Mouse (Mus musculus) forebrain, embryonic 14.5 days (tissue): ENCODE results near the gene Zbtb3. TPM values are rescaled to one million over a fixed set of nuclear protein-coding genes. Genes with fewer than 3 reads are reported as not detected.
A peak's percentile ranks its signal among the peaks of the same experiment; 100 is the strongest.

Experiments
- ATAC-seq: fragments of 200-750 bp; cut with Nextera tagmentation; 2 replicates; pipeline ENCODE4 v1.8.0; 2017; ENCODE audit warnings: mild to moderate bottlenecking, moderate library complexity
- DNase-seq: peaks from one replicate; pipeline ENCODE4 v3.0.0-alpha.2; 2015; ENCODE audit warnings: low spot score
- H3K27ac ChIP-seq: fragments of 300-500 bp; sonication (generic); 2 replicates; pipeline ENCODE4 v1.5.1; 2014; ENCODE audit warnings: low read depth, mild to moderate bottlenecking, control low read depth, low read length, moderate library complexity
- H3K27me3 ChIP-seq: fragments of 300-500 bp; sonication (generic); replicated peaks from 2 replicates; pipeline ENCODE4 v1.6.1; 2014; ENCODE audit warnings: low read length, control low read depth, mixed read lengths; ENCODE audit not compliant: control insufficient read depth, insufficient read depth
- H3K36me3 ChIP-seq: fragments of 300-500 bp; sonication (generic); 2 replicates; pipeline ENCODE4 v1.6.1; 2014; ENCODE audit warnings: low read length, control low read depth; ENCODE audit not compliant: control insufficient read depth, insufficient read depth
- H3K4me1 ChIP-seq: fragments of 300-500 bp; sonication (generic); 2 replicates; pipeline ENCODE4 v1.6.1; 2014; ENCODE audit warnings: antibody characterized with exemption, low read length, control low read depth; ENCODE audit not compliant: control insufficient read depth, insufficient read depth
- H3K4me2 ChIP-seq: fragments of 300-500 bp; sonication (generic); 2 replicates; pipeline ENCODE4 v1.6.1; 2014; ENCODE audit warnings: mild to moderate bottlenecking, control low read depth, low read length
- H3K4me3 ChIP-seq: fragments of 300-500 bp; sonication (generic); 2 replicates; pipeline ENCODE4 v1.5.1; 2014; ENCODE audit warnings: low read depth, low read length, control low read depth
- H3K9ac ChIP-seq: fragments of 300-500 bp; sonication (generic); 2 replicates; pipeline ENCODE4 v1.6.1; 2014; ENCODE audit warnings: mild to moderate bottlenecking, low read length, control low read depth, moderate library complexity
- H3K9me3 ChIP-seq: fragments of 300-500 bp; sonication (generic); replicated peaks from 2 replicates; pipeline ENCODE4 v1.6.1; 2016; ENCODE audit warnings: low read length, control low read depth, mixed read lengths; ENCODE audit not compliant: control insufficient read depth
- WGBS: fragments of 180-500 bp; shearing (Covaris S2); extraction: QIAGEN DNeasy Blood & Tissue Kit; methylation state at CpG from one replicate; pipeline ENCODE4 v1.1.7; 2014; 5-methylcytosine and 5-hydroxymethylcytosine counted together
- polyA plus RNA-seq: library from polyadenylated mRNA; unstranded; fragments of >200 nt; fragmentation: Nextera tagmentation; extraction: Ambion mirVana; gene quantifications from 2 replicates; pipeline ENCODE4 v1.2.1, GENCODE M21; 2014

Zbtb3 gene
- polyA plus RNA-seq, 1 experiment from 2014 or later, result 9.7 TPM

- H3K4me1 ChIP-seq, result peaks cover 37% of the 10 kb centered on the region
Measured at GRCm38 (mm10) chr19:8818301-8818798, 16.0 kb downstream of the Zbtb3 start.

GRCm38 (mm10) chr19:8818801-8819595 lies 16.6 kb downstream of the Zbtb3 start, which contains the start of gene Ttc9c:
TSS of gene Ttc9c (minus strand) at chr19:8819333.
- H3K27me3 ChIP-seq, result no peaks in the 10 kb centered on the region
- peaks cover 30% of the 10 kb centered on the region for H3K36me3 ChIP-seq
- DNase-seq, result peak; percentile 100
- H3K4me1 ChIP-seq, result peaks cover 38% of the 10 kb centered on the region
- H3K4me3 ChIP-seq, result peak within 1 kb of the TSS; percentile 99
- ATAC-seq, result peak; percentile 95
- H3K9ac ChIP-seq, result peak within 1 kb of the TSS; percentile 95
- peak within 1 kb of the TSS; percentile 88 for H3K4me2 ChIP-seq
- WGBS, result under 1% methylated on average over 33 of the region's 33 CpGs
- H3K9me3 ChIP-seq, result no peaks in the 10 kb centered on the region
- peak within 1 kb of the TSS; percentile 99 for H3K27ac ChIP-seq

More at GRCm38 (mm10) chr19:8818301-8818798, 16.0 kb downstream of the Zbtb3 start:
- Histone ChIP-seq H3K27me3 (no peaks in the 10 kb centered on the region), H3K27ac (peak overlapping the region; percentile 99), H3K9ac (peak overlapping the region; percentile 65), H3K4me3 (peak overlapping the region; percentile 99), H3K4me2 (peak overlapping the region; percentile 88), H3K9me3 (no peaks in the 10 kb centered on the region), H3K36me3 (peaks cover 29% of the 10 kb centered on the region)
- WGBS, result 33% methylated on average over 14 of the region's 14 CpGs
- ATAC-seq (no peak), DNase-seq (no peak)

GRCm38 (mm10) chr19:8819596-8820423 lies 17.5 kb downstream of the Zbtb3 start, which contains the start of gene Hnrnpul2:
TSS of gene Hnrnpul2 (plus strand) at chr19:8820010.
- H3K4me1 ChIP-seq, result peaks cover 38% of the 10 kb centered on the region
- H3K9me3 ChIP-seq, result no peaks in the 10 kb centered on the region
- H3K27me3 ChIP-seq, result no peaks in the 10 kb centered on the region
- ATAC-seq (peak; percentile 95), DNase-seq (peak; percentile 99)
- H3K4me2 ChIP-seq, result peak within 1 kb of the TSS; percentile 88
- H3K9ac ChIP-seq, result peak within 1 kb of the TSS; percentile 95
- H3K4me3 ChIP-seq, result peak within 1 kb of the TSS; percentile 99
- under 1% methylated on average over 82 of the region's 83 CpGs for WGBS
- H3K27ac ChIP-seq, result peak within 1 kb of the TSS; percentile 99
- peaks cover 31% of the 10 kb centered on the region for H3K36me3 ChIP-seq

- Histone ChIP-seq H3K27ac (peak overlapping the region; percentile 99), H3K9ac (peak overlapping the region; percentile 95), H3K4me1 (peaks cover 38% of the 10 kb centered on the region), H3K27me3 (no peaks in the 10 kb centered on the region), H3K4me3 (peak overlapping the region; percentile 99), H3K4me2 (peak overlapping the region; percentile 88), H3K9me3 (no peaks in the 10 kb centered on the region), H3K36me3 (peaks cover 31% of the 10 kb centered on the region)
- ATAC-seq (peak; percentile 10; the same call in 1 of the 2 replicates), DNase-seq (no peak)
- WGBS, result 0% methylated on average over 37 of the region's 48 CpGs
Measured at GRCm38 (mm10) chr19:8820424-8820956, 18.1 kb downstream of the Zbtb3 start.

GRCm38 (mm10) chr19:8821146-8821545 lies 18.8 kb downstream of the Zbtb3 start:
- no peaks in the 10 kb centered on the region for H3K27me3 ChIP-seq
- ATAC-seq (no peak), DNase-seq (no peak)
- 3% methylated on average over 7 of the region's 7 CpGs for WGBS
- H3K4me1 ChIP-seq, result peaks cover 35% of the 10 kb centered on the region
- peaks cover 34% of the 10 kb centered on the region for H3K36me3 ChIP-seq
- H3K9me3 ChIP-seq, result no peaks in the 10 kb centered on the region
- H3K4me3 ChIP-seq, result peak overlapping the region; percentile 99
- peak overlapping the region; percentile 95 for H3K9ac ChIP-seq
- H3K4me2 ChIP-seq, result peak overlapping the region; percentile 88
- H3K27ac ChIP-seq, result no peak overlapping the region

- Histone ChIP-seq H3K9ac (peak overlapping the region; percentile 95), H3K4me2 (peak overlapping the region; percentile 88), H3K9me3 (no peaks in the 10 kb centered on the region), H3K4me1 (peaks cover 26% of the 10 kb centered on the region), H3K27me3 (no peaks in the 10 kb centered on the region), H3K4me3 (peak overlapping the region; percentile 99), H3K36me3 (peaks cover 48% of the 10 kb centered on the region), H3K27ac (no peak overlapping the region)
- DNase-seq (no peak), ATAC-seq (no peak)
- WGBS, result 73% methylated on average over 8 of the region's 8 CpGs
Measured at GRCm38 (mm10) chr19:8822696-8823095, 20.3 kb downstream of the Zbtb3 start.

GRCm38 (mm10) chr19:8829660-8830059 lies 27.3 kb downstream of the Zbtb3 start, which contains the start of gene AC129217.1:
TSS of gene AC129217.1 (plus strand) at chr19:8829773.
- Histone ChIP-seq H3K9ac (no peak within 1 kb of the TSS), H3K9me3 (no peaks in the 10 kb centered on the region), H3K36me3 (peaks cover 98% of the 10 kb centered on the region), H3K4me1 (no peaks in the 10 kb centered on the region), H3K27ac (no peak within 1 kb of the TSS), H3K4me2 (no peak within 1 kb of the TSS), H3K4me3 (no peak within 1 kb of the TSS), H3K27me3 (no peaks in the 10 kb centered on the region)
- WGBS, result 85% methylated on average over 8 of the region's 8 CpGs
- DNase-seq (no peak), ATAC-seq (no peak)

- Histone ChIP-seq H3K27me3 (no peaks in the 10 kb centered on the region), H3K9ac (no peak overlapping the region), H3K4me1 (no peaks in the 10 kb centered on the region), H3K4me3 (no peak overlapping the region), H3K9me3 (no peaks in the 10 kb centered on the region), H3K4me2 (no peak overlapping the region), H3K27ac (no peak overlapping the region), H3K36me3 (peaks cover 97% of the 10 kb centered on the region)
- WGBS, result 88% methylated on average over 8 of the region's 8 CpGs
- peak; percentile 44 for DNase-seq
- ATAC-seq, result 0 out of 2 replicates have a peak, but pooled peaks have one; percentile 20
Measured at GRCm38 (mm10) chr19:8830664-8831063, 28.3 kb downstream of the Zbtb3 start.
